In the genomic region with DNA sequence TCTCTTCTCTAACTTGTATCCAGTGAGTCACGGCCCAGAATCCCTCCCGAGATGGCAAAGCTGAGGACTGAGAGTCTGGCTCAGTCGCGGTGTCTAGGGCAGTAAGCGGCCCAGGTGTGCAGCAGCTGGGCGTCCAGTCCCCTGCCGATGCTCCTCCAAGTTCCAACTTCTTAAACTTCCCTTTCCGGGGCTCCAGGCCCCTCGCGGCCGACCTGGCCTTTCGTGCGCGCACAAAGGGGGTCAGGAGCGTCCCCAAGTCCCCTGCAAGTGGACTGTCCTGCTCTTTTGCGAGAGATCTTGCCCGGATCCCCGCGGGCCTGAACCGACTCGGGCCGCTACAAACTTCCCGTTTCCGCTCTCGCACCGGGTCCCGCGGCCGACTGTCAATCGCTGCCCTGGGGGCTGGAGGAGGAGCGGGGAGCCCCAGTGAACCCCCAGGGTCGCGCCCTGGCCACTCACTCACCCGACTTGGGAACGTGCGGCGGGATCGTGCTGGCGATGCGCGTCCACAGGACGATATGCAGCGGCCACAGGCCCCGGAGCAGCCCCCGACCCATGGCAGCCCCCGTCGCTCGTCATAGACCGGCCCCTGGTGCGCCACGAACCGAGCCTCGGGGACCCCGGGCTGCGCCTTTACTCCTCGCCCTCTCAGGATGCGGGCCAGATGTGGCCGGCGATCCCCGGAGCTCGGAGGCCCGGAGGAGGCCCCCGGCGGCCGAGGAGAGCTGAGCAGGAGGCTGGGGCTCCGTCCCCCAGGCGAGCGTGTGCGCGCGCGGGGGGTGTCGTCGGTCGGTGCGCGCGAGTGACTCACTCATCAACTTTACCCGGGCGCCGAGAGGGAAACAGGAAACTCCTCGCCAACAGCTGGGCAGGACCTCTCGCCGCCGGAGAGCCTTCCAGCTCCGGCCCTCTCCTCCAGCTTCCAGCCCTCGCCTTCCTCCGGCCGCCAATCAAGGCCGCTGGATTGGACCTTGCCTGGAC, we compare ENCODE assay signal across 9 mouse cellular contexts. TPM values are rescaled to one million over a fixed set of nuclear protein-coding genes. Genes with fewer than 3 reads are reported as not detected.
A peak's percentile ranks its signal among the peaks of the same experiment; 100 is the strongest.
DNase-seq lines count a peak whose midpoint lies in the region; ATAC-seq and TF ChIP-seq lines count a peak whose summit lies in the region.
"Had no signal": no experiment of that assay in that cellular context is flagged by ENCODE, and none has a peak within 500 bp of the region (broad histone marks: within the 10 kb centered on the region; RNA-seq: fewer than 3 reads in every experiment).

A gene (minus strand): TSS at position 880 of the 981 bp plus-strand sequence.

- H3K9me3 ChIP-seq in embryonic facial prominence, embryonic 12.5 days, result no peaks in the 10 kb centered on the region
- no peaks in the 10 kb centered on the region for H3K9me3 ChIP-seq in limb, embryonic 15.5 days
- H3K9me3 ChIP-seq in midbrain, embryonic 16.5 days (replicated peaks; ENCODE audit: control insufficient read depth, low read length, poor library complexity, severe bottlenecking), result no peaks in the 10 kb centered on the region

- peak within 1 kb of the TSS; percentile 61 for H3K4me2 ChIP-seq in embryonic facial prominence, embryonic 12.5 days (replicated peaks)
- H3K4me2 ChIP-seq in limb, embryonic 15.5 days, result peak within 1 kb of the TSS; percentile 65
- H3K4me2 ChIP-seq in midbrain, embryonic 16.5 days (ENCODE audit: low read length), result peak within 1 kb of the TSS; percentile 82

- peak within 1 kb of the TSS; percentile 83 for H3K4me3 ChIP-seq in embryonic facial prominence, embryonic 12.5 days
- peak within 1 kb of the TSS; percentile 98 for H3K4me3 ChIP-seq in heart, adult 2 months
- H3K4me3 ChIP-seq in limb, embryonic 15.5 days, result peak within 1 kb of the TSS; percentile 81
- peak within 1 kb of the TSS; percentile 57 for H3K4me3 ChIP-seq in midbrain, embryonic 16.5 days (ENCODE audit: low read depth, low read length)

- TF ChIP-seq EP300 in heart, adult 2 months (IDR thresholded peaks at IDR 0.05; ENCODE audit: insufficient read depth, low read depth, low read length), result peak; percentile 65; the same call in 1 of the 2 replicates

- H3K36me3 ChIP-seq in embryonic facial prominence, embryonic 12.5 days, result no peaks in the 10 kb centered on the region
- H3K36me3 ChIP-seq in heart, adult 2 months (ENCODE audit: control insufficient read depth, insufficient read depth, low read length), result no peaks in the 10 kb centered on the region
- H3K36me3 ChIP-seq in limb, embryonic 15.5 days, result no peaks in the 10 kb centered on the region
- no peaks in the 10 kb centered on the region for H3K36me3 ChIP-seq in midbrain, embryonic 16.5 days (ENCODE audit: control insufficient read depth, insufficient read depth, low read length)
- H3K36me3 ChIP-seq: G1E had no signal

- TF ChIP-seq CTCF in heart, adult 2 months (IDR thresholded peaks at IDR 0.05), result peak; percentile 52

- H3K4me1 ChIP-seq in embryonic facial prominence, embryonic 12.5 days, result peaks cover 24% of the 10 kb centered on the region
- H3K4me1 ChIP-seq in heart, adult 2 months (ENCODE audit: control insufficient read depth, insufficient read depth, low read length), result peaks cover 12% of the 10 kb centered on the region
- peaks cover 54% of the 10 kb centered on the region for H3K4me1 ChIP-seq in limb, embryonic 15.5 days
- peaks cover 17% of the 10 kb centered on the region for H3K4me1 ChIP-seq in midbrain, embryonic 16.5 days (ENCODE audit: control insufficient read depth, insufficient read depth, low read length)

- DNase-seq in cerebellum, adult 18-20 months, result peak; percentile 2 to 3
- no peak for DNase-seq in cerebellum, adult 8-10 months
- peak; percentile 90 to 94 for DNase-seq in heart, adult 2 months
- peak; percentile 84 for DNase-seq in kidney, adult 18-20 months
- DNase-seq in spleen, postnatal 10 days (ENCODE audit: low spot score in 2 of 2), result peak; percentile 58 to 84

- peak; percentile 67 for TF ChIP-seq POLR2A in heart, adult 2 months (IDR thresholded peaks at IDR 0.05; ENCODE audit: insufficient read depth, low read depth, low read length)

- H3K27ac ChIP-seq in embryonic facial prominence, embryonic 12.5 days, result peak within 1 kb of the TSS; percentile 93
- peak within 1 kb of the TSS; percentile 97 for H3K27ac ChIP-seq in heart, adult 2 months
- peak within 1 kb of the TSS; percentile 99 for H3K27ac ChIP-seq in limb, embryonic 15.5 days
- peak within 1 kb of the TSS; percentile 69 for H3K27ac ChIP-seq in midbrain, embryonic 16.5 days (ENCODE audit: low read length)

- ATAC-seq in embryonic facial prominence, embryonic 12.5 days (ENCODE audit: insufficient number of reproducible peaks, insufficient read depth, low FRiP score, low TSS enrichment), result peak; percentile 72
- peak; percentile 70 for ATAC-seq in limb, embryonic 15.5 days (ENCODE audit: insufficient number of reproducible peaks, low FRiP score, low TSS enrichment, low read depth)
- ATAC-seq in midbrain, embryonic 16.5 days, result 0 out of 2 replicates have a peak, but pooled peaks have one; percentile 28

- intact Hi-C loops in heart, adult 2 months (cut with DNase I), result loop anchor here (2.0 to 5.0 kb wide), 3 partner anchors 24 to 87 kb away; no protein-coding TSS in a partner anchor

- peak within 1 kb of the TSS; percentile 87 for H3K9ac ChIP-seq in embryonic facial prominence, embryonic 12.5 days
- peak within 1 kb of the TSS; percentile 97 for H3K9ac ChIP-seq in heart, adult 2 months (ENCODE audit: low read depth, low read length)
- H3K9ac ChIP-seq in limb, embryonic 15.5 days, result peak within 1 kb of the TSS; percentile 97
- H3K9ac ChIP-seq in midbrain, embryonic 16.5 days (ENCODE audit: low read depth, low read length), result peak within 1 kb of the TSS; percentile 56

- H3K79me2 ChIP-seq in heart, adult 2 months (replicated peaks; ENCODE audit: control insufficient read depth, insufficient read depth, low read length), result 0 out of 2 replicates have a peak, but pooled peaks cover 4% of the 10 kb centered on the region

- H3K27me3 ChIP-seq in embryonic facial prominence, embryonic 12.5 days, result no peaks in the 10 kb centered on the region
- no peaks in the 10 kb centered on the region for H3K27me3 ChIP-seq in heart, adult 2 months (ENCODE audit: control insufficient read depth, insufficient read depth, low read length)
- no peaks in the 10 kb centered on the region for H3K27me3 ChIP-seq in limb, embryonic 15.5 days
- peaks cover 28% of the 10 kb centered on the region for H3K27me3 ChIP-seq in midbrain, embryonic 16.5 days (ENCODE audit: control insufficient read depth, insufficient read depth, low read depth, low read length)

- WGBS in embryonic facial prominence, embryonic 12.5 days, result under 1% methylated on average over 90 of the region's 90 CpGs
- WGBS in heart, adult 2 months, result under 1% methylated on average over 90 of the region's 90 CpGs
- under 1% methylated on average over 74 of the region's 90 CpGs for WGBS in limb, embryonic 15.5 days
- under 1% methylated on average over 71 of the region's 90 CpGs for WGBS in midbrain, embryonic 16.5 days

RNA-seq across cellular contexts. Expression of the gene that starts here (rescaled TPM):
- 27.4 and 28.7 TPM in 2 replicates for polyA plus RNA-seq in embryonic facial prominence, embryonic 12.5 days (2016; fragmentation: Nextera tagmentation; extraction: Ambion mirVana)
- total RNA-seq in heart, adult 2 months (2021), result 10 to 100 TPM; 32.5 to 36.3 TPM
- 23.8 and 32.7 TPM in 2 replicates for polyA plus RNA-seq in heart, adult 2 months (2012; rRNA removed)
- polyA plus RNA-seq in limb, embryonic 15.5 days (2015; fragmentation: Nextera tagmentation; extraction: Ambion mirVana), result 65.2 and 69.0 TPM in 2 replicates
- polyA plus RNA-seq in midbrain, embryonic 16.5 days (2015; fragmentation: Nextera tagmentation; extraction: Ambion mirVana), result 7.1 and 7.7 TPM in 2 replicates
- polyA plus RNA-seq: G1E had no signal
